10 mouse cellular contexts compared by ENCODE assay signal in the genomic region with DNA sequence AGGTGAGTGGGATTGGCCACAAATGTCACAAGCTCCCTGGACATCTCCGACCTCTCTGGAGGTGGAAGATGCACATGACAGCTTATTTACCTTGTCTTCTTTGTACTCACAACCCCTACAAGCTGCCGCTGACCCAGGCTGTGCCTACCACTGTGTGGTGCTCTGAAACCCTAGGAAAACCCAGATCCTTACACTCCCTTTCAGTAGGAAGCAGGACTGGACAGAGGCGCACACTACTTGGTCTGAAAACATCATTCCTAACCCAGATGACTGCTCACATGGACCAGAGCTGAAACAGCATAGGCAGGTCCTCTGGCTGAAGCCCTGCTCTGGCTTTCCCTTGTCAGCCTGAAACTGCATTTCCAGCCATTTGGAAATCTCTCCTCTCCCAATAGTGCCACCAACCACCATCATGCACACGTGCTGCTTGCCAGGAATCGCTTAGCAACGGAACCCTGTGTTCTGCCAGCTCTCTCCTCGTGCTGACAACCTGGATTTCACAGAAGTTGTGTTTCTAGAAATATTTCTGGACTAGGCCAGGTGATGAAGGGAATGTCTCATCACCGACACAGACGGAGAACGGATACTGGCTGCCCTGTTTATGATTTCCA.
DNase-seq lines count a peak whose midpoint lies in the region; ATAC-seq lines count a peak whose summit lies in the region.
"Had no signal": no experiment of that assay in that cellular context is flagged by ENCODE, and none has a peak within 500 bp of the region (broad histone marks: within the 10 kb centered on the region; RNA-seq: fewer than 3 reads in every experiment).

No protein-coding gene starts in this region.

- no peak overlapping the region for H3K4me2 ChIP-seq in forebrain, embryonic 15.5 days (replicated peaks)
- no peak overlapping the region for H3K4me2 ChIP-seq in neural tube, embryonic 14.5 days (ENCODE audit: low read depth, low read length)

- no peak overlapping the region for H3K9ac ChIP-seq in forebrain, embryonic 15.5 days (replicated peaks)
- H3K9ac ChIP-seq in neural tube, embryonic 14.5 days (replicated peaks; ENCODE audit: low read depth, low read length) = no peak overlapping the region

- H3K4me3 ChIP-seq in forebrain, embryonic 15.5 days = no peak overlapping the region
- no peak overlapping the region for H3K4me3 ChIP-seq in neural tube, embryonic 14.5 days (ENCODE audit: low read depth, low read length)

- H3K27me3 ChIP-seq in forebrain, embryonic 15.5 days = no peaks in the 10 kb centered on the region
- no peaks in the 10 kb centered on the region for H3K27me3 ChIP-seq in neural tube, embryonic 14.5 days (ENCODE audit: control insufficient read depth, insufficient read depth, low read length)

- peak; percentile 19 for DNase-seq in gastrocnemius, postnatal 25 days
- DNase-seq in gastrocnemius, postnatal 10 days = no peak
- peak; percentile 73 to 80 for DNase-seq in layer of hippocampus, adult 8-10 months (ENCODE audit: low spot score in 2 of 2)
- DNase-seq in ovary, adult 18-20 months (ENCODE audit: low spot score) = no peak
- no peak for DNase-seq in testis, postnatal 10 days (ENCODE audit: low spot score)
- DNase-seq in urinary bladder, adult 18-20 months (ENCODE audit: low spot score in 2 of 2) = no peak
- DNase-seq: kidney, adult 2 months; thymus, adult 2 months had no signal

- ATAC-seq in forebrain, embryonic 15.5 days (replicated peaks) = peak; percentile 84
- peak; percentile 44; the same call in 1 of the 2 replicates for ATAC-seq in neural tube, embryonic 14.5 days (ENCODE audit: low read depth)

- H3K9me3 ChIP-seq in forebrain, embryonic 15.5 days = no peaks in the 10 kb centered on the region
- H3K9me3 ChIP-seq in neural tube, embryonic 14.5 days (ENCODE audit: control insufficient read depth, low read length) = no peaks in the 10 kb centered on the region

- H3K4me1 ChIP-seq in forebrain, embryonic 15.5 days = peaks cover 13% of the 10 kb centered on the region
- peaks cover 7% of the 10 kb centered on the region for H3K4me1 ChIP-seq in neural tube, embryonic 14.5 days (ENCODE audit: control insufficient read depth, insufficient read depth, low read length)

- no peaks in the 10 kb centered on the region for H3K36me3 ChIP-seq in forebrain, embryonic 15.5 days
- no peaks in the 10 kb centered on the region for H3K36me3 ChIP-seq in neural tube, embryonic 14.5 days (ENCODE audit: control insufficient read depth, insufficient read depth, low read length)

- WGBS in forebrain, embryonic 15.5 days = 59% methylated on average over 10 of the region's 10 CpGs
- 49% methylated on average over 10 of the region's 10 CpGs for WGBS in neural tube, embryonic 14.5 days

- peak overlapping the region; percentile 35 for H3K27ac ChIP-seq in forebrain, embryonic 15.5 days (replicated peaks)
- no peak overlapping the region for H3K27ac ChIP-seq in neural tube, embryonic 14.5 days (ENCODE audit: low read depth, low read length)

Comparison
In these comparisons a context has a peak if more than half of its experiments do, and no peak if none do; other contexts are left out.
1. DNase-seq: peak in gastrocnemius, postnatal 25 days (single experiment) and layer of hippocampus, adult 8-10 months (2 of 2); none in gastrocnemius, postnatal 10 days (single experiment), ovary, adult 18-20 months (single experiment), testis, postnatal 10 days (single experiment) and urinary bladder, adult 18-20 months (0 of 2).